Mouse (Mus musculus): ENCODE measurements around the gene Igsf11.

Igsf11 gene

GRCm38 (mm10) chr16:38931519-38931918, 39.0 kb downstream of the Igsf11 start:
- in situ Hi-C loops (cut with MboI, MseI), result no loop called here

- in situ Hi-C loops (cut with MboI, MseI), result no loop called here
Measured at GRCm38 (mm10) chr16:38940805-38941204, 48.3 kb downstream of the Igsf11 start.

- in situ Hi-C loops (cut with MboI, MseI), result no loop called here
Measured at GRCm38 (mm10) chr16:38941275-38941674, 48.8 kb downstream of the Igsf11 start.

- in situ Hi-C loops (cut with MboI, MseI), result no loop called here
Measured at GRCm38 (mm10) chr16:38943706-38944550, 51.5 kb downstream of the Igsf11 start.

GRCm38 (mm10) chr16:38945111-38945510, 52.6 kb downstream of the Igsf11 start:
- in situ Hi-C loops (cut with MboI, MseI), result loop anchor here (5.0 kb wide), 1 partner anchor 62 kb away; no protein-coding TSS in a partner anchor

GRCm38 (mm10) chr16:38945581-38945981, 53.1 kb downstream of the Igsf11 start:
- in situ Hi-C loops (cut with MboI, MseI), result loop anchor here (5.0 kb wide), 1 partner anchor 62 kb away; no protein-coding TSS in a partner anchor

- in situ Hi-C loops (cut with MboI, MseI), result loop anchor here (5.0 kb wide), 1 partner anchor 61 kb away; no protein-coding TSS in a partner anchor
Measured at GRCm38 (mm10) chr16:38946453-38946852, 54.0 kb downstream of the Igsf11 start.

- in situ Hi-C loops (cut with MboI, MseI), result loop anchor here (5.0 kb wide), 1 partner anchor 60 kb away; no protein-coding TSS in a partner anchor
Measured at GRCm38 (mm10) chr16:38947141-38947879, 54.8 kb downstream of the Igsf11 start.

- in situ Hi-C loops (cut with MboI, MseI), result loop anchor here (5.0 kb wide), 1 partner anchor 59 kb away; no protein-coding TSS in a partner anchor
Measured at GRCm38 (mm10) chr16:38948441-38948840, 56.0 kb downstream of the Igsf11 start.

- in situ Hi-C loops (cut with MboI, MseI), result no loop called here
Measured at GRCm38 (mm10) chr16:38952881-38953280, 60.4 kb downstream of the Igsf11 start.

GRCm38 (mm10) chr16:38953821-38954220, 61.4 kb downstream of the Igsf11 start:
- in situ Hi-C loops (cut with MboI, MseI), result no loop called here

GRCm38 (mm10) chr16:38954501-38955288, 62.2 kb downstream of the Igsf11 start:
- in situ Hi-C loops (cut with MboI, MseI), result no loop called here

- in situ Hi-C loops (cut with MboI, MseI), result no loop called here
Measured at GRCm38 (mm10) chr16:38955296-38955695, 62.8 kb downstream of the Igsf11 start.

- in situ Hi-C loops (cut with MboI, MseI), result no loop called here
Measured at GRCm38 (mm10) chr16:38958801-38959200, 66.3 kb downstream of the Igsf11 start.

- in situ Hi-C loops (cut with MboI, MseI), result no loop called here
Measured at GRCm38 (mm10) chr16:38960550-38960949, 68.1 kb downstream of the Igsf11 start.

- in situ Hi-C loops (cut with MboI, MseI), result no loop called here
Measured at GRCm38 (mm10) chr16:38961865-38962264, 69.4 kb downstream of the Igsf11 start.

- in situ Hi-C loops (cut with MboI, MseI), result no loop called here
Measured at GRCm38 (mm10) chr16:38962695-38963094, 70.2 kb downstream of the Igsf11 start.

GRCm38 (mm10) chr16:38967026-38967425, 74.6 kb downstream of the Igsf11 start:
- in situ Hi-C loops (cut with MboI, MseI), result no loop called here

GRCm38 (mm10) chr16:38976151-38976550, 83.7 kb downstream of the Igsf11 start:
- in situ Hi-C loops (cut with MboI, MseI), result no loop called here

GRCm38 (mm10) chr16:38978546-38978945, 86.1 kb downstream of the Igsf11 start:
- in situ Hi-C loops (cut with MboI, MseI), result no loop called here

GRCm38 (mm10) chr16:38980546-38980945, 88.1 kb downstream of the Igsf11 start:
- in situ Hi-C loops (cut with MboI, MseI), result no loop called here

- in situ Hi-C loops (cut with MboI, MseI), result no loop called here
Measured at GRCm38 (mm10) chr16:38982051-38982450, 89.6 kb downstream of the Igsf11 start.
